Mouse (Mus musculus) heart, adult 8-10 months (tissue): ENCODE measurements around the gene 1700040F15Rik. TPM values are rescaled to one million over a fixed set of nuclear protein-coding genes. Genes with fewer than 3 reads are reported as not detected.
"Not testable (repeated sequence)": the region's sequence is repeated elsewhere in the genome, so short reads cannot be mapped to it uniquely, and the experiment has no call there.

Experiments used
- DNase-seq: peaks from one replicate; pipeline ENCODE4 v3.0.0; 2022; ENCODE audit warnings: low spot score
- total RNA-seq, 4 experiments: library from RNA; stranded (reverse); gene quantifications; 2 replicates each; pipeline ENCODE4 v1.2.4; 2022

Gene 1700040F15Rik
- total RNA-seq, result not detected

DNA sequence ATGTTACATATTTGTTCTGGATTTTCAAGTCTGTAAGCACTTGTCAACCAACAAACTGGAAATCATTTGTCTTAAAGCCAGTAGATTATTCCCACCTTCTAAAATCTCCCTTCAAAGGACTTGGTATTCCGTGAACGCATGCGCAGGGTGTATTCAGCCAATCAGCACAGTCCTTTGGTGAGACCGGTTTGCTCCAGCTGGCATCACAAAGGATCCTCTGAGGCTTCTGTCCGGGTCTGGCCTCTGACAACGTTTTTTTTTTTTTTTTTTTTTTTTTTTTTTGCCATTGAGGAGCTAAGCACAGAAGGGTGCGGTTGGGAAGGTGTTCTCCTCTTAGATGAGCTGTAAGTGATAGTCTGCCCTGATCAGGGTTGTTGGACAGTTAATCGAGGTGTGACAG is at the start of gene 1700040F15Rik:
Gene 1700040F15Rik, plus strand, starts transcription at position 301 of the 400 bp plus-strand sequence.
- not testable (repeated sequence) for DNase-seq
